Mouse (Mus musculus): ENCODE data around the gene Akap12.

DNA sequence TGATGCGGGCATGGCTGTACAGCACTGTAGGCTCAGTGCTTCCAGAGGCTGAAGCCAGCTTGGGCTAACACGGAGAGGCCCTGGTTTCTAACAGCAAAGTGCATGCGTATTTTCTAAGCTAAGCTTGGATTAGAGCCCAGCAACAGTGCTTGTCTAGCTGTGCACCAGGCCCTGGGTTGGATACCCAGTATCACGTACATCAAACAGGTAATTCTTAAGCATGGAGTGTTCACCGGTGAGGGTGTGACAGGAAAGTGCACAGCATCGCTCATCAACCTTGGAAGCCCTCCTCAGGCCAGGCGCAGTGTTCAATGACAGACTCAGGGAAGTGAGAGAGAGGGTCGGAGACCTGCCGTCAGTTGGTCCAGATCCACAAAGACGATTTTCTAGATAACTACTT, 9.4 kb downstream of the Akap12 start:
- no peak for TF ChIP-seq POLR2A (IDR thresholded peaks at IDR 0.05; ENCODE audit: insufficient read depth, low read depth, low read length)
- no peak for TF ChIP-seq CTCF (IDR thresholded peaks at IDR 0.05; ENCODE audit: insufficient read depth, low read depth, low read length)

All from olfactory bulb, adult 2 months (tissue).